Mouse (Mus musculus) brain, embryonic 14.5 days (tissue): ENCODE measurements around the gene Mctp1.

Experiments
- CTCF ChIP-seq: fragments of 200-500 bp; IDR thresholded peaks from 2 replicates; pipeline ENCODE4 v1.5.1; 2012; ENCODE audit warnings: inconsistent platforms, mild to moderate bottlenecking, moderate library complexity, borderline replicate concordance; ENCODE audit not compliant: insufficient read depth, insufficient read length; ENCODE audit errors: extremely low read depth
- POLR2A ChIP-seq: fragments of 200-500 bp; IDR thresholded peaks from 2 replicates; pipeline ENCODE4 v1.6.1; 2012; ENCODE audit warnings: mild to moderate bottlenecking, inconsistent platforms, borderline replicate concordance; ENCODE audit not compliant: poor library complexity, insufficient read depth, insufficient read length, severe bottlenecking; ENCODE audit errors: extremely low read depth

DNA sequence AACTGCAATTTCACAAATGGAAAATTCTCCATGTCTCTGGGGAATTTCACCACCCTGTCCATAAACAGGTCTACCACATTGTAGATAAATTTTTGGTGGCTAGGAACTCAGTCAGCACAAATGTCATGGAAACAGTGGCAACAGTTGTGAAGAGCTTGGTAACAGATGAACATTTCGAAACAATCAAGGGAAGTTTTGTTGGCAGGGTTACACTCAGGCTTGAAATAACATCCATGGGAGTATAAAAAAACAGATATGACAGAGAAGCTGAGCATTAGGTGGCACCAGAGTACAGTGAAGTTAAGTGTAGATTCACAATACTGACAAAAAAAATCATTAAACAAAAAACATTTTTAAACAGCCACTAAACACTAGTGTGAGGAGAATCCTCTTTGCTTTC lies 26.3 kb downstream of the Mctp1 start:
- TF ChIP-seq CTCF = no peak
- no peak for TF ChIP-seq POLR2A
